In genomic region chr11:84512031-84512430, GRCm38 (mm10) we compare ENCODE assay signal across 7 mouse cellular contexts. TPM values are rescaled to one million over a fixed set of nuclear protein-coding genes. Genes with fewer than 3 reads are reported as not detected.
DNase-seq lines count a peak whose midpoint lies in the region; ATAC-seq lines count a peak whose summit lies in the region.

No protein-coding gene starts in this region.

- H3K27ac ChIP-seq in kidney, embryonic 14.5 days (ENCODE audit: low read depth, low read length): no peak overlapping the region
- H3K27ac ChIP-seq in embryonic facial prominence, embryonic 13.5 days: no peak overlapping the region
- H3K27ac ChIP-seq in intestine, embryonic 16.5 days (ENCODE audit: low read length): no peak overlapping the region
- no peak overlapping the region for H3K27ac ChIP-seq in midbrain, embryonic 16.5 days (ENCODE audit: low read length)

- peaks cover 10% of the 10 kb centered on the region; the same call in 1 of the 2 replicates for H3K4me1 ChIP-seq in kidney, embryonic 14.5 days (ENCODE audit: control insufficient read depth, insufficient read depth, low read length)
- H3K4me1 ChIP-seq in embryonic facial prominence, embryonic 13.5 days: peaks cover 15% of the 10 kb centered on the region
- H3K4me1 ChIP-seq in intestine, embryonic 16.5 days (ENCODE audit: control insufficient read depth, insufficient read depth, low read length): peaks cover 12% of the 10 kb centered on the region
- H3K4me1 ChIP-seq in midbrain, embryonic 16.5 days (ENCODE audit: control insufficient read depth, insufficient read depth, low read length): peaks cover 17% of the 10 kb centered on the region

- peak overlapping the region; percentile 67 for H3K4me2 ChIP-seq in kidney, embryonic 14.5 days (replicated peaks; ENCODE audit: low read depth, low read length)
- H3K4me2 ChIP-seq in embryonic facial prominence, embryonic 13.5 days: peak overlapping the region; percentile 84
- H3K4me2 ChIP-seq in intestine, embryonic 16.5 days (ENCODE audit: low read depth, low read length): peak overlapping the region; percentile 89; the same call in 1 of the 2 replicates
- peak overlapping the region; percentile 93; the same call in 1 of the 2 replicates for H3K4me2 ChIP-seq in midbrain, embryonic 16.5 days (ENCODE audit: low read length)

- no peaks in the 10 kb centered on the region for H3K9me3 ChIP-seq in kidney, embryonic 14.5 days (ENCODE audit: control insufficient read depth, low read length)
- H3K9me3 ChIP-seq in embryonic facial prominence, embryonic 13.5 days: no peaks in the 10 kb centered on the region
- H3K9me3 ChIP-seq in intestine, embryonic 16.5 days (ENCODE audit: control insufficient read depth, low read length): no peaks in the 10 kb centered on the region
- no peaks in the 10 kb centered on the region for H3K9me3 ChIP-seq in midbrain, embryonic 16.5 days (replicated peaks; ENCODE audit: control insufficient read depth, low read length, poor library complexity, severe bottlenecking)

- ATAC-seq in kidney, embryonic 14.5 days (ENCODE audit: low FRiP score, low TSS enrichment): no peak
- ATAC-seq in embryonic facial prominence, embryonic 13.5 days (ENCODE audit: insufficient number of reproducible peaks, insufficient read depth, low FRiP score, low TSS enrichment, low read depth): no peak
- no peak for ATAC-seq in intestine, embryonic 16.5 days
- no peak for ATAC-seq in midbrain, embryonic 16.5 days

- WGBS in kidney, embryonic 14.5 days: 71% methylated on average over 1 of the region's 1 CpGs
- 86% methylated on average over 1 of the region's 1 CpGs for WGBS in embryonic facial prominence, embryonic 13.5 days
- WGBS in intestine, embryonic 16.5 days: 78% methylated on average over 1 of the region's 1 CpGs
- WGBS in midbrain, embryonic 16.5 days: 82% methylated on average over 1 of the region's 1 CpGs

- no peak for DNase-seq in kidney, postnatal 36 days
- DNase-seq in left cerebral cortex, adult 8-10 months (ENCODE audit: low spot score in 2 of 2): no peak
- no peak for DNase-seq in layer of hippocampus, adult 18-20 months (ENCODE audit: low spot score in 2 of 2)

- H3K27me3 ChIP-seq in kidney, embryonic 14.5 days (ENCODE audit: control insufficient read depth, insufficient read depth, low read length): peaks cover 28% of the 10 kb centered on the region
- H3K27me3 ChIP-seq in embryonic facial prominence, embryonic 13.5 days: peaks cover 32% of the 10 kb centered on the region
- peaks cover 24% of the 10 kb centered on the region for H3K27me3 ChIP-seq in intestine, embryonic 16.5 days (replicated peaks; ENCODE audit: control insufficient read depth, insufficient read depth, low read length)
- H3K27me3 ChIP-seq in midbrain, embryonic 16.5 days (ENCODE audit: control insufficient read depth, insufficient read depth, low read depth, low read length): peaks cover 14% of the 10 kb centered on the region

- H3K36me3 ChIP-seq in kidney, embryonic 14.5 days (ENCODE audit: control insufficient read depth, insufficient read depth, low read length): peaks cover 33% of the 10 kb centered on the region
- H3K36me3 ChIP-seq in embryonic facial prominence, embryonic 13.5 days: peaks cover 26% of the 10 kb centered on the region
- peaks cover 2% of the 10 kb centered on the region; the same call in 1 of the 2 replicates for H3K36me3 ChIP-seq in intestine, embryonic 16.5 days (ENCODE audit: control insufficient read depth, insufficient read depth, low read length)
- H3K36me3 ChIP-seq in midbrain, embryonic 16.5 days (ENCODE audit: control insufficient read depth, insufficient read depth, low read length): no peaks in the 10 kb centered on the region

- peak overlapping the region; percentile 77; the same call in 1 of the 2 replicates for H3K9ac ChIP-seq in kidney, embryonic 14.5 days (ENCODE audit: low read depth, low read length)
- no peak overlapping the region for H3K9ac ChIP-seq in embryonic facial prominence, embryonic 13.5 days
- H3K9ac ChIP-seq in intestine, embryonic 16.5 days (ENCODE audit: low read depth, low read length): no peak overlapping the region
- no peak overlapping the region for H3K9ac ChIP-seq in midbrain, embryonic 16.5 days (ENCODE audit: low read depth, low read length)

- H3K4me3 ChIP-seq in kidney, embryonic 14.5 days (ENCODE audit: low read length): peak overlapping the region; percentile 59; the same call in 1 of the 2 replicates
- H3K4me3 ChIP-seq in embryonic facial prominence, embryonic 13.5 days: 0 out of 2 replicates have a peak overlapping the region, but pooled peaks have one; percentile 86
- H3K4me3 ChIP-seq in intestine, embryonic 16.5 days (ENCODE audit: low read length): peak overlapping the region; percentile 73; the same call in 1 of the 2 replicates
- H3K4me3 ChIP-seq in midbrain, embryonic 16.5 days (ENCODE audit: low read depth, low read length): no peak overlapping the region

RNA-seq across cellular contexts. Expression of gene Aatf, which starts 1.3 kb away (rescaled TPM):
- polyA plus RNA-seq in kidney, embryonic 14.5 days (2014; fragmentation: Nextera tagmentation; extraction: Ambion mirVana): 49.5 and 60.6 TPM in 2 replicates
- 55.6 and 58.6 TPM in 2 replicates for polyA plus RNA-seq in embryonic facial prominence, embryonic 13.5 days (2015; fragmentation: Nextera tagmentation; extraction: Ambion mirVana)
- polyA plus RNA-seq in intestine, embryonic 16.5 days (2015; fragmentation: Nextera tagmentation; extraction: Ambion mirVana): 58.0 and 63.6 TPM in 2 replicates
- polyA plus RNA-seq in midbrain, embryonic 16.5 days (2015; fragmentation: Nextera tagmentation; extraction: Ambion mirVana): 49.8 and 53.8 TPM in 2 replicates
- total RNA-seq in left cerebral cortex, adult 8-10 months (2022): 10 to 100 TPM; 21.8 to 23.1 (median 22.1) TPM
- 10 to 100 TPM; 21.5 to 21.6 TPM for total RNA-seq in layer of hippocampus, adult 18-20 months (2021)

RNA-seq across cellular contexts. Expression of gene Lhx1, which starts 13.3 kb away (rescaled TPM):
- 40.0 and 41.0 TPM in 2 replicates for polyA plus RNA-seq in kidney, embryonic 14.5 days (2014; fragmentation: Nextera tagmentation; extraction: Ambion mirVana)
- polyA plus RNA-seq in embryonic facial prominence, embryonic 13.5 days (2015; fragmentation: Nextera tagmentation; extraction: Ambion mirVana): 0.12 and 0.94 TPM in 2 replicates
- 0.12 and 0.18 TPM in 2 replicates for polyA plus RNA-seq in intestine, embryonic 16.5 days (2015; fragmentation: Nextera tagmentation; extraction: Ambion mirVana)
- polyA plus RNA-seq in midbrain, embryonic 16.5 days (2015; fragmentation: Nextera tagmentation; extraction: Ambion mirVana): 25.3 and 30.0 TPM in 2 replicates
- total RNA-seq in left cerebral cortex, adult 8-10 months (2022): under 1 TPM; 0.09 to 0.38 (median 0.18) TPM
- total RNA-seq in layer of hippocampus, adult 18-20 months (2021): under 1 TPM; 0.27 to 0.28 TPM

Comparison
In these comparisons a context has a peak if more than half of its experiments do, and no peak if none do; other contexts are left out.
1. RNA of gene Lhx1, which starts 13.3 kb away (polyA plus RNA-seq): 40.0 to 41.0 TPM in kidney, embryonic 14.5 days and 25.3 to 30.0 TPM in midbrain, embryonic 16.5 days; 0.12 to 0.94 TPM in embryonic facial prominence, embryonic 13.5 days and 0.12 to 0.18 TPM in intestine, embryonic 16.5 days; every median in the first group is over 10 times any median in the second.
2. Peak in every context shown above with its lines, with median percentiles within 50 percentile points of each other: H3K4me2 ChIP-seq.